Mouse (Mus musculus): ENCODE data around the gene Timm22. TPM values are rescaled to one million over a fixed set of nuclear protein-coding genes. Genes with fewer than 3 reads are reported as not detected.

The Timm22 gene
- polyA plus RNA-seq (2015; fragmentation: Nextera tagmentation; extraction: Ambion mirVana): 81.6 and 84.4 TPM in 2 replicates

GRCm38 (mm10) chr11:76406702-76407583 lies at the start of gene Timm22:
Gene Timm22 (plus strand): TSS chr11:76406952.
- ATAC-seq (replicated peaks; ENCODE audit: extremely low read depth, insufficient read depth, low FRiP score): peak; percentile 97
- peak within 1 kb of the TSS; percentile 92 for H3K4me2 ChIP-seq (ENCODE audit: low read depth, low read length)
- H3K27ac ChIP-seq (ENCODE audit: low read length): peak within 1 kb of the TSS; percentile 85
- peak within 1 kb of the TSS; percentile 99 for H3K9ac ChIP-seq (ENCODE audit: low read length)
- peaks cover 4% of the 10 kb centered on the region for H3K4me1 ChIP-seq (ENCODE audit: control insufficient read depth, insufficient read depth, low read length)
- WGBS: under 1% methylated on average over 46 of the region's 46 CpGs
- H3K36me3 ChIP-seq (ENCODE audit: control insufficient read depth, insufficient read depth): peaks cover 4% of the 10 kb centered on the region
- no peaks in the 10 kb centered on the region for H3K27me3 ChIP-seq (ENCODE audit: control insufficient read depth, insufficient read depth, low read length)
- no peaks in the 10 kb centered on the region for H3K9me3 ChIP-seq (replicated peaks; ENCODE audit: control insufficient read depth, low read length)
- H3K4me3 ChIP-seq (ENCODE audit: low read length): peak within 1 kb of the TSS; percentile 99

DNA sequence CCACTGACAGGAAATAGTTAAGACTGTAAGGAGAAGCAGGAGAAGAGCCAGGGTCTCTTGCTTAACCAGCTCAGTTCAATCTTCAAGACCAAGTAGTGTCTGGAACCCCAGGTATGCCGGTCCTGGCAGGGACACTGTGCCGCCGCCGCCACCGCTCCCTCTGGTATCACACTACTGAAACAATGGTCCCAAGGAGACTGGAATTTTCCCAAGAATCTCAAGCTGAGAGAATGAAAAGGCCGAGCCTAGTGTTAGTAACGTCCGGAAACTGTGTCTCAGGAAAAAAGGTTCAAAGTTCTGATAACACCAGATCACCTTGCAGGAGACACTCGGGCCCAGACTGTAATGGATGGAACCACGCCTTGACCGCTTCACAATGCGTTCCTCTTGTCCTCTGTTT lies 49.3 kb upstream of the Timm22 start:
- ATAC-seq (replicated peaks; ENCODE audit: extremely low read depth, insufficient read depth, low FRiP score): no peak
- no peaks in the 10 kb centered on the region for H3K27me3 ChIP-seq (ENCODE audit: control insufficient read depth, insufficient read depth, low read length)
- no peak overlapping the region for H3K4me3 ChIP-seq (ENCODE audit: low read length)
- H3K9me3 ChIP-seq (replicated peaks; ENCODE audit: control insufficient read depth, low read length): no peaks in the 10 kb centered on the region
- peak overlapping the region; percentile 60; the same call in 1 of the 2 replicates for H3K27ac ChIP-seq (ENCODE audit: low read length)
- H3K4me1 ChIP-seq (ENCODE audit: control insufficient read depth, insufficient read depth, low read length): peaks cover 5% of the 10 kb centered on the region; the same call in 1 of the 2 replicates
- no peak overlapping the region for H3K4me2 ChIP-seq (ENCODE audit: low read depth, low read length)
- H3K36me3 ChIP-seq (ENCODE audit: control insufficient read depth, insufficient read depth): no peaks in the 10 kb centered on the region
- H3K9ac ChIP-seq (ENCODE audit: low read length): no peak overlapping the region
- WGBS: 66% methylated on average over 12 of the region's 12 CpGs

DNA sequence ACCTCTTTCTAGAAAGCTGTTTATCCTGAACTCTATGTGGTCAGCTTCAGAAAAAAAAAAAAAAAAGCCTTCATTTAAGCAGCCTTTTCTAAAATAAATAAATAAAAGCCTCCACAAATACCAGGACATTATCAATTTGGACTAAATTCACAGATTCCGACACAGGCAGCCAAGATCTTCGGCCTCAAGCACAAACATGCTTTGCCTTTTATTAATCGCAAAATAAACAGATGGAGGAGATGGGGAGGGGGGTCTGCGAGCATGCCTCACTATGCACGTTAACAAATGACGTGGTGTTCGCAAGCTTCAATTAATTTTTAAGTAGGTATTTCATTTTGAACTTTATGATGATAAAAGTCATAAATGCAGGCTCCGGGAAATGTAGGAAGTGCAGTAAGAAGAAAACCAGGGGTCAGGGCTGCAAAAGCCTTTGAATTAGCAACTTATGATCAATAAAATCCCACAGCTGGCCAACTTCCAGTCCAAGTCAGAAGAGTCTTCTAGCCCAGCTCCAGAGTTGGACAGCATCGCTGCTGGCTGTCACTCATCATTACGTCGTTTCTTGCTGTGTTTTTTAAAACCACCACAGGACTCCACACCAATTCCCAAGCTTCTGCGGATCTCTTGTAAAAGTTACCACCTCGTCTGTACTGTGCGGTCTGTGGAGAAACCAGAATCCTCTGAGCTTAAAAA lies 48.0 kb upstream of the Timm22 start:
- H3K4me2 ChIP-seq (ENCODE audit: low read depth, low read length): no peak overlapping the region
- no peak for ATAC-seq (replicated peaks; ENCODE audit: extremely low read depth, insufficient read depth, low FRiP score)

DNA sequence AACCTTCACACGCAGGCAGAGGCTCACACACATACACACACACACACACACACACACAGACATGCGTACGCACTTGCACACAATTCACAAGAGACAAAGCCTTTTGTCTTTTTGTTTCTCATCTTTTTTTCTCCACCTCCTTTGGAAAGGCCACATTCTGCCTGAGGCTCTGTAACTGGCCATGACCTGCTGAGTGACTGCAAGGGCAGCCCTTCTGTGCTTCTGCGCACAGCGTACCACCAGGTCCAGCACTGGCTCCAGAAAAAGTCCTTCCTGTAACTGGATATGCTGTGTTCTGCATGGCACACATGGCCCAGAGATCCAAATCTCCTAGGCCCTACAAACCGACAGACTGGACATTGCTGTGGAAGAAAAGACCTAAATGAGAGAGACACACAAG lies 46.5 kb upstream of the Timm22 start:
- ATAC-seq (replicated peaks; ENCODE audit: extremely low read depth, insufficient read depth, low FRiP score): no peak
- H3K27ac ChIP-seq (ENCODE audit: low read length): no peak overlapping the region
- WGBS: 79% methylated on average over 6 of the region's 6 CpGs
- H3K4me1 ChIP-seq (ENCODE audit: control insufficient read depth, insufficient read depth, low read length): peaks cover 17% of the 10 kb centered on the region
- H3K27me3 ChIP-seq (ENCODE audit: control insufficient read depth, insufficient read depth, low read length): no peaks in the 10 kb centered on the region
- H3K9ac ChIP-seq (ENCODE audit: low read length): no peak overlapping the region
- H3K4me3 ChIP-seq (ENCODE audit: low read length): no peak overlapping the region
- no peaks in the 10 kb centered on the region for H3K36me3 ChIP-seq (ENCODE audit: control insufficient read depth, insufficient read depth)
- no peaks in the 10 kb centered on the region for H3K9me3 ChIP-seq (replicated peaks; ENCODE audit: control insufficient read depth, low read length)
- H3K4me2 ChIP-seq (ENCODE audit: low read depth, low read length): no peak overlapping the region

More for the DNA sequence above, 48.0 kb upstream of the Timm22 start:
- no peak overlapping the region for H3K9ac ChIP-seq (ENCODE audit: low read length)
- no peak overlapping the region for H3K4me3 ChIP-seq (ENCODE audit: low read length)
- H3K27ac ChIP-seq (ENCODE audit: low read length): peak overlapping the region; percentile 14; the same call in 1 of the 2 replicates
- peaks cover 14% of the 10 kb centered on the region for H3K4me1 ChIP-seq (ENCODE audit: control insufficient read depth, insufficient read depth, low read length)
- 60% methylated on average over 14 of the region's 14 CpGs for WGBS
- no peaks in the 10 kb centered on the region for H3K9me3 ChIP-seq (replicated peaks; ENCODE audit: control insufficient read depth, low read length)
- no peaks in the 10 kb centered on the region for H3K36me3 ChIP-seq (ENCODE audit: control insufficient read depth, insufficient read depth)
- no peaks in the 10 kb centered on the region for H3K27me3 ChIP-seq (ENCODE audit: control insufficient read depth, insufficient read depth, low read length)

DNA sequence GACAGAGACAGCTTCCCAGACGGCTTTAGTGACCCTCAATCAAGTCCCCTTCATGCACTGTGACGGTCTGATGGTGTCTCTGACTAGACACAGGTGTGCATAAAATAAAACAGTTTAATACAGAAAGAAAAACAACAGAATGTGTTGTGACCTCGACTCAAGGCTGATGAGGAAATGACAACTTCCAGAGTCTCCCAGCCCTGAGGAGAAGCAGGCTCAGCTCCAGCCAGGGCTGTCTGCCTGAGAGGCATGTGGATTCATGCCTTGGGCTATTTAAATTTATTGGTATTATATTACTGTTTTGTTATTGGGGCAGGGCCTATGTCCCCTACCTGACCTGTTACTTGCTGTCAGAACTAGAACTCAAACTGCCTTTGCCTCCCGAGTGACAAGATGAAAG lies 45.3 kb upstream of the Timm22 start:
- H3K27me3 ChIP-seq (ENCODE audit: control insufficient read depth, insufficient read depth, low read length): no peaks in the 10 kb centered on the region
- no peak overlapping the region for H3K27ac ChIP-seq (ENCODE audit: low read length)
- ATAC-seq (replicated peaks; ENCODE audit: extremely low read depth, insufficient read depth, low FRiP score): no peak
- no peak overlapping the region for H3K4me3 ChIP-seq (ENCODE audit: low read length)
- H3K9ac ChIP-seq (ENCODE audit: low read length): no peak overlapping the region
- no peaks in the 10 kb centered on the region for H3K9me3 ChIP-seq (replicated peaks; ENCODE audit: control insufficient read depth, low read length)
- WGBS: 52% methylated on average over 4 of the region's 4 CpGs
- peaks cover 17% of the 10 kb centered on the region for H3K4me1 ChIP-seq (ENCODE audit: control insufficient read depth, insufficient read depth, low read length)
- H3K36me3 ChIP-seq (ENCODE audit: control insufficient read depth, insufficient read depth): no peaks in the 10 kb centered on the region
- no peak overlapping the region for H3K4me2 ChIP-seq (ENCODE audit: low read depth, low read length)

DNA sequence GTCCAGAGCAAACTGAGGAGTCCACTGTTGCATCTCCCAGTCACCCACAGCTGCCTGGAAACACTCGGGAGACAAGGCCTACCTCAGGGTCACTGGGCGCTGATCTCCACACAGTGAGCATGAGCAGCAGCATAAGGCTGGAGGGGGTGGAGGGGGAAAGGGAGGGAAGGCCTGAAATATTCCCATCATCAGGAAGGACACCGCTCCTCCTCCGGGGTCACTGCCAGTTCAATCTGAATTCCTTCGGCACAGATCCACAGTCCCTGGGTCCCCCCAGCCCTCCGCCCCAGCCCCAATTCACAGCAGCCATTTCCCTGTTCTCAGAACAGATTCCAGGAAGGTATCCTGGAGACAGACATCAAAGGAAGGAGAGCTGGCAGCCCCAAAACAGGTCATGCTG lies 43.6 kb upstream of the Timm22 start:
- 0 out of 2 replicates have a peak overlapping the region, but pooled peaks have one; percentile 6 for H3K4me2 ChIP-seq (ENCODE audit: low read depth, low read length)
- peaks cover 19% of the 10 kb centered on the region for H3K4me1 ChIP-seq (ENCODE audit: control insufficient read depth, insufficient read depth, low read length)
- 14% methylated on average over 6 of the region's 6 CpGs for WGBS
- H3K27me3 ChIP-seq (ENCODE audit: control insufficient read depth, insufficient read depth, low read length): no peaks in the 10 kb centered on the region
- H3K36me3 ChIP-seq (ENCODE audit: control insufficient read depth, insufficient read depth): no peaks in the 10 kb centered on the region
- H3K4me3 ChIP-seq (ENCODE audit: low read length): no peak overlapping the region
- H3K9ac ChIP-seq (ENCODE audit: low read length): no peak overlapping the region
- H3K9me3 ChIP-seq (replicated peaks; ENCODE audit: control insufficient read depth, low read length): no peaks in the 10 kb centered on the region
- H3K27ac ChIP-seq (ENCODE audit: low read length): peak overlapping the region; percentile 17; the same call in 1 of the 2 replicates
- no peak for ATAC-seq (replicated peaks; ENCODE audit: extremely low read depth, insufficient read depth, low FRiP score)

DNA sequence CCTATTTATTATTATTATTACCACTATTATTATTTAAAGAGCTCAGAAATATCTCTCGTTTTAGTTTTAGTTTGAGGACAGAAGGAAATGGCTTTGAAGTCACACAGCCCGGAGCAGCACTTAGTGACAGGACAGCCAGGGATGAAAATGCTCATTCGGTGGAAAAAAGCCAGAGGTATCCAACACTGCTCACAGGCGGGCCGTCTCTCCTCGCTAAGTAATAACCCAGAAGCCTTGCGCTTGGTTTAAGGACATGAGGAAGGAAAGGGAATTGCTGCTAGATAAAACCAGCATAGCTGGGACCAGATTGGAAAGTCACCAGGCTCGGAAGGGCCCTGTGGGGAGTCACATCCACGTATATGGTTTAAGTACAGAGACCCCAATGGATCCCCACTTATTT lies 43.1 kb upstream of the Timm22 start:
- H3K4me2 ChIP-seq (ENCODE audit: low read depth, low read length): no peak overlapping the region
- no peaks in the 10 kb centered on the region for H3K27me3 ChIP-seq (ENCODE audit: control insufficient read depth, insufficient read depth, low read length)
- no peak for ATAC-seq (replicated peaks; ENCODE audit: extremely low read depth, insufficient read depth, low FRiP score)
- no peak overlapping the region for H3K9ac ChIP-seq (ENCODE audit: low read length)
- H3K36me3 ChIP-seq (ENCODE audit: control insufficient read depth, insufficient read depth): no peaks in the 10 kb centered on the region
- no peak overlapping the region for H3K4me3 ChIP-seq (ENCODE audit: low read length)
- H3K27ac ChIP-seq (ENCODE audit: low read length): peak overlapping the region; percentile 50; the same call in 1 of the 2 replicates
- peaks cover 19% of the 10 kb centered on the region for H3K4me1 ChIP-seq (ENCODE audit: control insufficient read depth, insufficient read depth, low read length)
- H3K9me3 ChIP-seq (replicated peaks; ENCODE audit: control insufficient read depth, low read length): no peaks in the 10 kb centered on the region
- WGBS: 17% methylated on average over 9 of the region's 9 CpGs

DNA sequence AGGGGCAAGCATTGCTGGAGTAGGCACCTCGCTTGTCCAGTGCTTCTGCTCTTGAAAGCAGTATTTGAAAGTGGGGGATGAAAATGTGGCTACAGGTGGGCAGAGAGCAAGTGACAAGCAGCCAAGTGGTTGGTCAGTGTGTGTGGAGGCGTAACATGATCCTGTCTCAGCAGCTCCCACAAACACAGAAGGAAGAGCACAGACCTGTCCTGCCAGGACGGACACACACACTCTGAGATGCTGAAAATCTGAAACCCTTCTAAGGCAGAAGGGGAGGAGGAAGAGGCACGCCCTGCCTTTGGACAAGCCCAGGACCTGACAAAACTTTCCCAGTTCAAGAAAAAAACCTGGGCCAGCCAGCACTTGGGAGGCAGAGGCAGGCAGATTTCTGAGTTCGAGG lies 42.7 kb upstream of the Timm22 start:
- 76% methylated on average over 5 of the region's 5 CpGs for WGBS
- no peaks in the 10 kb centered on the region for H3K27me3 ChIP-seq (ENCODE audit: control insufficient read depth, insufficient read depth, low read length)
- peaks cover 19% of the 10 kb centered on the region for H3K4me1 ChIP-seq (ENCODE audit: control insufficient read depth, insufficient read depth, low read length)

DNA sequence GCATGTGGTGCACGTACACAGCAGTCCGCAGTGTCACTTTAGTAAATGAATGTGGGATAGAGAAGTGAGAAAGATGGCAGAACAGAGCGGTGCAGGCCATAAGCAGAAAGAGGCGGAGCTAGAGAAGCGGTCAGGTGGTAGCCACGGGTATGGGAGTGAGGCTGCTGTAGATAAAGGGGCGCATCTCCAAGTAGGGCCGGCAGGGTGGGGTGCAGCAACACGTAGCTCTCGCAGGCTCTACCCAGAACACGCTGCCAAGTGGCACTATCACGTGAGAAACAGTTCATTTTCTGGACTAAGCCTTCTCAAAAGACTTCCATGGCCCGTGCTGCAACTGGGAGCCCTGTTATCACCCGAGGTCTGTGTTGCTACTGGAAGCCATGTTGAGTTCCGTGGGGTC lies 40.0 kb upstream of the Timm22 start:
- no peaks in the 10 kb centered on the region for H3K9me3 ChIP-seq (replicated peaks; ENCODE audit: control insufficient read depth, low read length)
- H3K27me3 ChIP-seq (ENCODE audit: control insufficient read depth, insufficient read depth, low read length): no peaks in the 10 kb centered on the region
- no peaks in the 10 kb centered on the region for H3K36me3 ChIP-seq (ENCODE audit: control insufficient read depth, insufficient read depth)
- WGBS: 76% methylated on average over 15 of the region's 15 CpGs
- no peak overlapping the region for H3K4me3 ChIP-seq (ENCODE audit: low read length)
- peaks cover 17% of the 10 kb centered on the region for H3K4me1 ChIP-seq (ENCODE audit: control insufficient read depth, insufficient read depth, low read length)
- no peak overlapping the region for H3K27ac ChIP-seq (ENCODE audit: low read length)
- no peak for ATAC-seq (replicated peaks; ENCODE audit: extremely low read depth, insufficient read depth, low FRiP score)
- no peak overlapping the region for H3K4me2 ChIP-seq (ENCODE audit: low read depth, low read length)
- H3K9ac ChIP-seq (ENCODE audit: low read length): no peak overlapping the region

More for the DNA sequence above, 42.7 kb upstream of the Timm22 start:
- no peak overlapping the region for H3K4me3 ChIP-seq (ENCODE audit: low read length)
- peak overlapping the region; percentile 50; the same call in 1 of the 2 replicates for H3K27ac ChIP-seq (ENCODE audit: low read length)
- no peaks in the 10 kb centered on the region for H3K9me3 ChIP-seq (replicated peaks; ENCODE audit: control insufficient read depth, low read length)
- no peak overlapping the region for H3K4me2 ChIP-seq (ENCODE audit: low read depth, low read length)
- H3K9ac ChIP-seq (ENCODE audit: low read length): no peak overlapping the region
- no peaks in the 10 kb centered on the region for H3K36me3 ChIP-seq (ENCODE audit: control insufficient read depth, insufficient read depth)
- no peak for ATAC-seq (replicated peaks; ENCODE audit: extremely low read depth, insufficient read depth, low FRiP score)

All from heart, embryonic 16.5 days (tissue).